Mouse (Mus musculus): ENCODE measurements around the gene Kalrn.

The Kalrn gene

DNA sequence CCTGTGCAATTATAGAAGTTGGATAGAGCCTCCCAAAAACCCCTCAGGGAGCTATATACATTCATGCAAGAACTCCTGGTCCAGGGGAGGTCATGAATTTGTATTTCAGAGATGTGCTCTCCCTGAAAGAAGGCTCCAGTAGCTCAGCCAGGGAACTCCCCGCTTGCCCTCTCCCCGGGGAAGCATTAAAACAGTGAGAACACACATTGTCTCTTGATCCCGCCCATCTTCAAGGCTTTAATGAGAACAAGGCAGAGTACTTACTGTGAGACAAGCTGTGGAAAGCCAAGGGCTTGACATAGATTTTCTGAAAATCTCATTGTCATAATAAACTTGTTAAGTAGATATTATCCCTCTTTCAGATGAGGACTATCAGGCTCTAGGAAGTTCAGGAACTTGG lies 155.4 kb downstream of the Kalrn start:
- DNase-seq = no peak

DNA sequence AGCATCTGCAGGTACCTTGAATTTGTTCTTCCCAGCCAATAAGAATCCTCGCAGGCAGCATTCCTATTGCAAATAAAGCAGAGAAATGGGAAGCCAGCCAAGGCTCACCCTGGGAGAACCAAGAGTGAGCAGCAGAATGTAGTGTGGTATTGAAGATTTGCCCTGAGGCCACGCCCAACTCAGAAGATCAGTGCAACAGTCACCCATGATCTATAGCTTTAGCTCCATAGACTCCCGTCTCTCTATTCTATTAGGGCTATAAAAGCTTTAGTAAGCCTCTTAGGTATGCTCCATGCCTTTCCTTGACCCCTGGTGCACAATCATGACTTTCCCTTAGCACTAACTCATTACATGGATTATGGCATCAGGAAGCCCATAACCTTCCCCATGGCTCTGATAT lies 155.9 kb downstream of the Kalrn start:
- no peak for DNase-seq

DNA sequence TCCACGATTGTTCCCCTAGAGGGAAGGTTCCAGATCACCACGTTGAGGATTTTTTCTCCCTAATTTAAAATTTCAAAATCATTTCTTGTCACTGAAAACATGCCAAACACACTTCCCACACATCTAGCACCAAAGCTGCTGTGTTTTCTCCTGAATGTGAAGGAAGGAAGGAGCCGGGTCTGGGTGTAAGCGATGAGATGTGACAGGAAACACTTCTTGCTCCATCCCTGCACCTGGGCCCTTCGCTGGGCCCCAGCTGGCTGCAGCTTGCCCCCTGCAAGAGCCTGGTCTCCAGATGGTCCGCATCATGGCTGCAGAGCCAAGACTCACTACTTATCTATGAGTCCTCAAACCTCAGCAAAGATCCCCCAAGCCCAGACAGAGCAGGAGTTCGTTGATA lies 158.8 kb downstream of the Kalrn start:
- DNase-seq = peak; percentile 41 to 80

DNA sequence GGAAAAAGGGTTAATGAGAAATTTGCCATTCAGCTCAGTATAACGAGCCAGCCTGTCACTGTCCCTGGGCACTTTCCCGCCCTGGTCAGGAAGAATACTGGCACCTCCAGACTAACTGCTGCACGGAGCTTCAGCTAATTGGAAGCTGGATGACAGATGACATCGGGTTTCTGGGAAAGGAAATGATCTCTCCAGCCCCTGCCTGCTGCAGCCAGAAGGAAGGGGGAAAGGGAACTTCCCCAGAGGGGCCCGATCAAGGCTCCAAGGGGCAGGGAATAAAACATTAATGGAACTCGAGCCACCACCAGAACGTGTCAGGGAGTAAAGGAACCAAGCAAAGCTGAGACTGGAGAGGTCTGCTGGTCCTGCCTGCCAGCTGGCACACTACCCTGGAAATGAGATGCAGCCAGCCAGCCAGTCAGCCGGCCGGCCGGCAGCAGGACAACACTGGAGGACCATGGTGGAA lies 159.4 kb downstream of the Kalrn start:
- DNase-seq = peak; percentile 56 to 75

DNA sequence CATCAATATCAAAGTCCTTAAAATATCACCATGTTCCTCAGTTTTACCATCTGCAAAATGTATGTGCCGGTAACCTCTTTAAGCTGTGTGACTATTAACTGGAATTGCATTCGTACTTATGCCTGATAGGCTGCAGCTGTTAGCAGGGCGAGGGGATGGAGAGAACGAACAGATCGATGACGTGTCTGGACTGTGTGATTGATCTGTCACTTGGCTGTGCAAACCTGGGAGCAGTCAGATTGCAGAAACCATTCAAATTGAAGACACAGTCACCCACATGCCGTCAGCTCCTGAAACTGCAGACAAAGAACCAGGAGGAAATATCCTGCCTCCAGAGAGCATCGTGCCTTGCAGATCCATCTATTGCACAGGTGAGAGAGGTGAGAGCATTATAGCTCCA lies 166.3 kb downstream of the Kalrn start:
- no peak for DNase-seq

DNA sequence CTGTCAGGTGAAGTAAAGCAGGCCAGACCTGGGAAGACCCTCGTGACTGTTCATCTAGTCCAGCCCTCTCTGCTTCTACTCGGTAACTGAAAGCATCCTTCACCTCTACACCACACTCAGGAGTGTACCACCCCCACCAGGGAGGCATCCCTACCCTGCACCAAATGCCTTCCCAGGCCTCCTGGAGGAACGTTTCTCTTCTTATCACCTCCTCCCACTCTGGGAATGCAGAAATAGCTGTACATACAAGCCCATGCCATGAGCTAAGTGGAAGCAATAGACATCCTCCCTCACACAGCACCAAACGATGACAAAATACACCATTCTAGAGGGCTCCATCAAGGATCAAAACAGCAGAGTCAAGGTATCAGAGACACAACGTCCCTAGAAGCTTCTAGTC lies 168.2 kb downstream of the Kalrn start:
- DNase-seq = no peak

DNA sequence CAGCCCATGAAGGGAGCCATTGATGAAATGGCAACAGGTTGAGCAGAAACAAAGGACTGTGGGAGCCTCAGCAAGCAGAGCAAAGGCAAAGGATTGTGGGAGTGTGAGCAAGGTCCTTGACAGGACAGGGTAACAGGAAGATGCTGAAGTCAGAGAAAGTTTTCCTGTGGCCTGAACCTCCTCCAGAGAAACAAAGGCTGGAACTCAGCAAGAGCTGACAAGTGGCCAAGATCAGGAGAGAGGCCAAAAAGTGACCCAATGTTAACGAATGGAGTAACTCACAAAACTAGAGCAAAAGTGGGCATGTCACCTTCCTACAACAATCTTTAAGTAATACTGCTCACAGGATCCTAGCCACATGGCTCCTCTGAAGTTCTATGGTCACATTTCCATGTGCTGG lies 172.1 kb downstream of the Kalrn start:
- no peak for DNase-seq

DNA sequence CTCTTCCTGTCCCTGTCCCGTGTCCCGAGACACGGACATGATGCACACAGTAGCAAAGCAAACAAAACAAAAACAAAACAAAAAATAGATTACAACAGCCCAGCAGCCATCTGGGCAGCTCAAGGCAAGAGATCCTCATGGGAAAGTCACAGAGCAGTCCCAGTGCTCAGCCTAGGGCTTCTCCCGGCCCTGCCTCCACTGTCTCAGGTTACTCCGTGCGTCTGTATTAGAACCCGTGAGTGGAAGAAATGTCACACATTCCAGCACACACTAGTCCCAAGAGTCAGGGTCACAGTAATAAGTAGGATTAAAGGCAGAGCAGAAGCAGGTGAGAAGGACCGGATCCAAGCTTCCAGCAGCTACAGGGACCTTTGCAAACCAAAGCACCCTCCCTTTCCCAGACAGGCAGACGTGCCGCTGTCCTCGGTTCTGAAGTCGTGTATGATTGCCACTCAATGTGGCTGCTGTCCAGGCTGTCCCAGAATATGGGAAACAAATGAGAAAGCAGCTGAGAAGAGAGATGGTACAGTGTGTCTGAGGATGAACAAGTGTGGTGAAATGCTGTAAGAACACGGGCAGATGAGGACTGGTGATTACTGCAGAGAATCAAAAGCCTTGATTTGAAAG lies 173.1 kb downstream of the Kalrn start:
- DNase-seq = peak; percentile 56 to 70

DNA sequence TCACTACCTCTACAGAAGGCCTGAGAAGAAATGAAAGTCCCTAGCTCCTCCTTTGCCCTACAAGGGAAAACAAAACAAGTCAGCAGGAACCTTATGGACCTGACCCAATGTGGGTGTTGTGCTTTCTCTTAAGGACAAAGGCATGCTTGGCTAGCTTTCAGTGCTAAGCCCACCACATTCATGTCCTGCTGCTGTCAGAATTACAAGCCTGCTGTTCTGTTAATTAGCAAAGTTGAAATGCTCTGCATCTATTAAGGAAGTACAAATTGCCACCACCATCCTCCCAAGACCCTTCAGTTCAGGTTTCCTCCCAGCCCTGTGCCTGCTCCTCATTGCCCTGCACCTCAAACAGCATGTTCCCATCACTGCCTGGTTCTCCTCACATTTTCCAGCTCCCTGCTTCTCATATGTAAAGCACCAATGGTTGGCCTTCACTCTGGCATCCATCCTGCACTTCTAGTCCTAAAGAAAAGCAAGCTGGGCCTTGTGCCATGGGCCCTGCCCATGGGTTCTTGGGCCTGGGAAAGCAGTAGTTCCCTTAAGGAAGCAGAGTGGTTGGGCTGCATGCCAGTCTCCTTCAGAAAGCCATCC lies 178.0 kb downstream of the Kalrn start:
- peak; percentile 69 to 80 for DNase-seq

DNA sequence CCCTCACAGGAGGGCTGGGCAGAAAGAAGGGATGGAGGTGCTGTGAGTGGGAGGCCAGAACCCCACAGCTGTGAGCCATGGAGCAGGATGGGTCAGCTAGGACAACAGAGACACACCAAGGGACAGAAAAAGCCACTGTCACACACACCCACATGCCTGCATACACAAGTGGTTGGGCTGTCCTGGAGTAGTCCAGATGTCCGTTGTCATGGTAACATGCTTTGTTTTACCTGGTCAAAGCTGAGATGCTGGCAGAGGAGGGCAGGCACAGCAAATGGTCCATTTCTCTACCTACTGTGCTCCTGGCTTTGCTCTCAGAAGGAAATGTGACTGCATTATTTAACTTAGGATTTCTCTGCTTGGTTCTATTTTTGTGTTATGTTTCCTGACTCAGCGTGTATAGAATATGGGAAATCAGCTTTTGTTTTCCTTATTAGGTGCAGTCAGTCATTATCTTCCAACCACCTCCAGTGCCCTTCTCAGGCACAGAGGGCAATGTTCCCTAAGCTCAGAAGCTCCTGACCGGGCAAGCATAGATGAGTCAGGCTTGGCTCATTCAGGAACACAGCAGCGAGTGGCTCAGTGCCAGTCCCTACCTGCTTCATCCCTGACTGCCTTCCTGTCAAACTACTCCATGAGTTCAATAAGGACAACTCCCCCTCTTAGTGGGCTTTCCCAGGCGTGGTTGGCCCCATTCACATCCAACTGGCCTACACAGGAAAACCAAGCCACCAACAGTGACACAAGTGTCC lies 183.6 kb downstream of the Kalrn start:
- no peak for DNase-seq

DNA sequence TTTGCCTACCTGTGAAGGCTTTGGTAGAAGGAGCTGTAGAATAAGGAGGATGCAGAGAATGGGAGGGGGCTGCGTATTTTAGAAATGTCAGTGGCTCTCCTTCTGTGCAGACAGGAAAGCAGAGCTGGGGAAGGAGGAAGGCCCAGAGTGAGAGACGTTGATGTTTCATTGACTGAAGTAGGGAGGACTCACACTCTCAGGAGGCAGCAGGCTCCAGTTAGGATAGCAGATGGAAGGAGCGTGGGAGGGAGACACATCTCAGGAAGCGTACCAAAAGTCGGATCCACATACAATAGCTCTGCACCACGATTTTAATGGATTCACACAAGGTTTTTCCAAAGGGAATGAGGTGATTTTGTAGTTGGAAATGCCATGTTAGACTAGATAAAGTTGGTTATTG lies 184.5 kb downstream of the Kalrn start:
- DNase-seq = no peak

DNA sequence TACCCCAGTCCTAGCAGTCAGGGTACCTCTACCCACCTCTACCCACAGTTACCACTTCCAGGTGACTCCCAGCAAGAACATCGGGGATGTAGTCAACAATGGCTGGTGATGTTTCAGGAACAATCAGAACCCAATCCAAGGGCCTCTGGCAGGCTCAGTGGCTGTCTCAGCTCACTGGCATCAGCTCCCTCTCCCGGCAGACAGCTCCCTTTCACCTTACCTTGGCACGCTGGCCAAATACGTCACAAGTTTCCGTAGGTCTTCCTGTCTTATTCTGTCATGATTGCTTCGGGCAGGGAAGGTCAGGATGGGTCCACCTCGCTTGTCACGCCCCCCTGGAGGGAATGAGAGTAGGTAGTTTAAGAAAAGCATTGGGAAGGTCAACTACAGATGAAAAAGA lies 188.3 kb downstream of the Kalrn start:
- no peak for DNase-seq

DNA sequence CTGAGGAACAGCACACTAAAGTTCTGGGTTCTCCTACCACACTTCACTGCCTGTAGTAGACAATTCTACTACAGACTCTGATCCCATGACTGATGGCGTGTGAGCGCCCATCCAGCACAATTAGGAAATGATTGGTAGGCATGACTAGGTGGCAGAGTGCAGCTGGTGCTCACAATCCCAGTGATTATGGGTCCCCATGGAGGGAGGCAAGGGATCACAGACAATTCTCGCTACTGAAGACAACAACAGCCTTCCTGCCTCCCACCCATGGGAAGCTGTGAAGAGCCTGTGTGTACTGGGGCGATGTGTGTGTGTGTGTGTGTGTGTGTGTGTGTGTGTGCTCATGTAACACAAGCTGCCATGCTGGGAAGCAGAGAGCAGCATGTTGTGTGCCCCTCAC lies 190.3 kb downstream of the Kalrn start:
- no peak for DNase-seq

DNA sequence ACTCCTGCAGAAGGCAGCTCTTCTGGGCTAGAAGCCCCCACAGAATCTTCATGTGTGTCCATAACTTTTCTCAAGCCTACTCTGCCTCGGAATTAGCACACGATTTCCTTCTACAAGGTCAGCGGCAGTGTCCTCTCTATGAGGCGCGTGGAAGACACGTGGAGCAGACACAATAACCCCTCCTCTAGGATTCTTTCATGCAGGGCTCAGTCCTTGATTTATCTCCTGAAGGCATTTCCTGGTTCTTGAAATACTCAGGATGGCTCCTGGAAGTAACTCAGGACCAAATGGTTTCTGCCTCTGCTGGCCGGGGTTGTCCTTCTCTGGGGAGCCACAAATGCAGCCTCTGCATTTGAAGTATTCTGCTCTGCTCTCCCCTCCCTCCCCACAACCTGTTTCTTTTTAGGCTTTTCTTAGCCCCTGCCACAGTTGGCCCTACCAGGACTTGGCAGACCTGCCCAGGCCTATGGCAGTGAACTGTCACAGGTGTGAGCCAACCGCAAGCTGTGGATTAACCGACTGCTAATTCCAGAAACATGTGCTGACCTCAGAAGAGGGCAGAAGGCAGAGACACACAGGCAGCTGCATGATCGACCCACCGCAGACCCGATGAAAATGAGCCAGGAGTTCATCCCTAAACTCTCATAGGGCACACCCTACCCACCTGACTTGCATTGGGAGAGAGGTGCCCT lies 197.0 kb downstream of the Kalrn start:
- no peak for DNase-seq

DNA sequence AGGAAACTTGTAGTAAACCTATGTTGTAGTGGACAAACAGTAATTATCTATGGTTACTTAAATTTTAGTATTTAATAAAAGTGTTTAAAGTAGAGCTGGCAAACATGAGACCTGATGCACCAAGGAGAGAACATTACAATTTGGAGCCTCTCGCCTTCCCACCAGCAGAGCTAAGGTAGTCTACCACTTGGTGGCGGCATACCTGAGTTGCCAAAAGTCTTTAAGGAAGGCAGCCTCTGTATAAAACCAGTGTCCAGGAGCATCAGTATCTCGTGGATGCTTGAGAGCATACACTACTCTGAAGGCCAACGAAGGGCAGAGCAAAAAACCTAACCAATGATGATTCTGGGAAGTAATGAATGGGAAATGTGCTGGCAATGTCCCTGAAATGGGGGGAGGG lies 199.8 kb downstream of the Kalrn start:
- no peak for DNase-seq

DNA sequence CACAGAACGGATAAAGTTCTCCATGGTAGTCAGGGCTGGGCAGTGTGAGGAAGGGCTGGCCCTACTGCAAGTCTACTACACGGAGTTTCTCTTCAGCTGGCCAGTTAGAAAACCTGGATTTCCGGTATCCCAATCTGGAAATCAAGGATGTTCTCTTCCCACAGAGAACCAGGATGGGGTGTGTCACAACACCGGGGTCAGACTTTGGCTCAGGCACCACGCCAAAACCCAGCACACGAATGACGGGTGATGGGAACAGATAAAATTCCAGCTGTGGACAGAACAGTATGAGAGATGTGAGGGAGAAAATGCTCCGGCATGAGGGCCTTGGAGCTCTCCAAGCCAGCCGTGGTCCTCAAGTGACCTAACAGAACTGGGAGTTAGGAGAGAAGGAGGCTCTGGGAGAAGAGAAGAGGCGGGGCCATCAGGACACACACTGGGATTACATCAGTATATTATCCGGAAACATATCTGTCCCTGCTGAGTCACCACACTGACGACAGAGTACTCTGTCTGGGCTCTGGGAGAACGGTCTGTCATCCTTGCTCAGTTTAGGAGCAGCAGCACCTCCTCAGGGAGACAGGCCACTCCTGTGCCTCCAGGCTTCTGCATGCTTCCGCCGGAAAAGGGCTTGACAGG lies 201.1 kb downstream of the Kalrn start:
- DNase-seq = peak; percentile 64 to 74

DNA sequence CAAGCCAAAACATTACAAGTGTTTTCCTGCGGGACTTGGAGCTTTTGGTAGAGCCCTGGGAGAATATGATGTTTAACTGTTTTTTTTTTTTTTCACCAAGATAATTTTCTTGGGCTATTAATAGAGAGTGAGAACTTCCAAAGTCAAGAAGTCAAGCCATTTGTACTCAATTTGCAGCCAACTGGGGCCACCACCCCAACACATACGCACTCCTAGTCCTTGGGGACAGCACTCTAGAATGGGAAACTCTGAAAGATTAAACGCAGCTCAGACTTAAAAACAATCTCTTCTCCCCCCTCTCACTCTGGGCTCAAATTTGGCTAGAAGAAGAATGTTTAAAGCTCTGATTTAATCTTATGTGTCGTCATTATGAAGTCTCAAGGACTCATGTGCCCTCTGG lies 214.1 kb downstream of the Kalrn start:
- no peak for DNase-seq

DNA sequence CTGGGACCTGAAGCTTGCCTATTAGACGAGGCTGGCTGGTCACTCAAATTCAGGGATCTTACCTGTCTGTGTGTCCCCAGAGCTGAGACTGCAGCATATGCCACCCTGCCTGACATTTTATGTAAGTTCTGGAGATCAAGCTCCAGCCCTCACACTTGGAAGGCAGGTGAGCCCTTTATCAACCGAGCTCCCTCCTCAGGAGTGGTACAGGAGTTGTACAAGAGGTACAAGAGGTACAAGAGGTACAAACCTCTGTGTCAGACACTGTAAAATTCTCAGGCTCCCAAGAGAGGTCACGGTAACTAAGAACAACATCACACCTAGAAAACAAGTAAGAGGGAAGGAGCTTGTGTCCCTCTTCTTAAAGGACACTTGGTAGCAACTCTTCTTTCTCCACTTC lies 217.8 kb downstream of the Kalrn start:
- no peak for DNase-seq

DNA sequence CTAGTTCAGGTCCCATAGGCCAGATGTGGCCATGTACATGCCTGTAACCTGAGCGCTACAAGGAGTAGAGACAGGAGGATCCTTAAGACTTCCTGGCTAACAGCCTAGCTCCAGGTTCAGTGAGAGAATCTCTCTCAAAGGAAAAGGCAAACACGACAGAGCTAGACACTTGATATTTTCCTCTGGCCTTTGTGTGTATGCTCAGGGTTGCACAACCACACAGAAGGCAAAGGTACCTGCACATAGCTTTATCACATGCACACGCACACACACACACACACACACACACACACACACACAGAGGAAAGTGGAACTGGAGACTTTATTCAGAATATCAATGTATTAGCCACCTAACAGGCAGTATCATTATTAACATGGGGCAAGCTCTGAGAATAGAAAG lies 219.3 kb downstream of the Kalrn start:
- no peak for DNase-seq

DNA sequence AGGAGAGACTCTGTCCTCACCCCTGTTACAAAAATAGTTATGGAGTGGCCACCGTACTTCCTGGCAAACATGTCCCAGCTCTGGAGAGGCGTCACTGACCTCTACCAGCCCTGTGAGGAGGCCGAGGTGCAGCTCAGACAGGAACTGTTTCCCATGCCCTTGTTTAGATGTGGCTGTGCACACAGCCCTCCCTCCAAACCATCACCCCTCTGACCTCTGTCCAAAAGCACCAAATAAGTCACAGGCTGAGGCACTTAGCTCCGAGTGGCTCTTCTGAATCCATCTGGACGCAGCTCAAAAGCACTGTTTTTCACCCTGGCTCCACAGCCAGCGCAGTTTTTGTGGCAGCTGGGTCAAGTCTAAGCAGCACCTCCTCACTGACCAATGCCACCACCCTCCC lies 220.6 kb downstream of the Kalrn start:
- peak; percentile 67 to 86 for DNase-seq

DNA sequence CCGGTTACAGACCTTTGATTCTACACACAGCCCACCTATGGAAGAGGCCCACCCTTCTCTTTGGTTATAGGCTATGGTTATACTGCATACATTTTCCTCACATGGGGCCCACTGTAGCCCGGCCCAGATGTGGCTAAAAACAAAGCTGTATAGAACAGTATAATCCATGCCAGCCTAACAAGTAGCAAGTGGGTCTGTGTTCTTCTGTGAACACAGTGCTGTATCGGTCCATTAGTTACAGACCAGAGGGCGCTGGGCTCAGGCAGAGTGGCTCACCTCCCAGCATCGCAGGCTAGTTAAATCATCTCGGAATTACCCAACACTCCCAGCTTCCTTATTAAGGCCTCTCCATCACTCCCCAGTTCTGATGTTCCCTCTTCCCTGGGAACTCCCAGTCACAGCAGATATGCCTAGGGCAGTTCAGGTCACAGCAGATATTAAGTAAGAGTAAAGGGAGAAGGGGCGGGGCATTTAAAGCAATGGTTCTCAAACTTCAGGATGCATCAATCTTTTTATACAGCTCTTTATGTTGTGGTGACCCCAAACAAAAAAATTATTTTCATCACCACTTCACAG lies 221.7 kb downstream of the Kalrn start:
- DNase-seq = no peak

DNA sequence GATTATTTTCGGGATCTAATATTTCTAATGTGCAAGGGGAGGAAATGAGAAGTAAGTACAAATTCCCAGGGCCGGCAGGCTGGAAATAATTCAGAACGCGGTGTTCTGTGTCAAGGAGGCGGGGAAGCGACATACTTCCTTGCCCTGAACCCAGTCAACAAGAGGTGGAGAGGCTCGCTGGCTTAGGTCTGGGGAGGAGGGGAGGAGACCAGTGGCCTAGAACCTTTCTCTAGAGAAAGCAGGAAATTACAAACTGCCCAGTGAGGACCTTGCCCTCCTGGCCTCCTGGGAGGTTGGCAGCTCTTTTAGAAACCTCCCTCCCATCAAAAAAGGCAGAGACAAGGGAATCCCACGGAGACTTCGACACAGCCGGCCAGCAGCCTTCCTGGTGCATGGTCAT lies 225.8 kb downstream of the Kalrn start:
- DNase-seq = no peak
